Mouse (Mus musculus): Measurements from ENCODE around the gene Rtn4r.
"Not testable (repeated sequence)": the region's sequence is repeated elsewhere in the genome, so short reads cannot be mapped to it uniquely, and the experiment has no call there.

Rtn4r gene

GRCm38 (mm10) chr16:18186798-18187197, 59.4 kb downstream of the Rtn4r start:
- in situ Hi-C loops (cut with MboI, MseI), result no loop called here

DNA sequence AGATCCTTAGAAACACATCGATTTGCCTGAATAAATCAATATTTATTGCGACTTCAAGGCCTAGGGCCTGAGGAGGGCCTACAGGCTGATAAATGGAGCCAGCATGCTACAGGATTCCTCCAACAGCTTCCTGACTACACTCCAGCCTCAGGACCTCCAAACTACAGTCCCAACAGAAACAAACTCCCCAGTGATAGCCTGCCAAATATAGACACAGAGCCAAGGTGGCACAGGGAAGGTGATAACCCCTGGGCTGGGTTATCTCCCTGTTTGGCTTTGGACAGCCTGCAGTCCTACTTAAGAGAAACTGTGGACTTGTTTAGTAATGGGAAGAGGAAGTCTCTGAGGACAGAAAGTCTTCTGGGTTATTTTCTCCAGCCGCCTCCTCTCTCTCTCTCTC, 59.8 kb downstream of the Rtn4r start:
- in situ Hi-C loops (cut with MboI, MseI), result no loop called here

- in situ Hi-C loops (cut with MboI, MseI), result no loop called here
Measured at GRCm38 (mm10) chr16:18191006-18191405, 63.6 kb downstream of the Rtn4r start.

- in situ Hi-C loops (cut with MboI, MseI), result no loop called here
Measured at GRCm38 (mm10) chr16:18194208-18194985, 67.0 kb downstream of the Rtn4r start.

GRCm38 (mm10) chr16:18195068-18195467, 67.6 kb downstream of the Rtn4r start:
- in situ Hi-C loops (cut with MboI, MseI), result no loop called here

GRCm38 (mm10) chr16:18195561-18195960, 68.1 kb downstream of the Rtn4r start:
- in situ Hi-C loops (cut with MboI, MseI), result not testable (repeated sequence)

DNA sequence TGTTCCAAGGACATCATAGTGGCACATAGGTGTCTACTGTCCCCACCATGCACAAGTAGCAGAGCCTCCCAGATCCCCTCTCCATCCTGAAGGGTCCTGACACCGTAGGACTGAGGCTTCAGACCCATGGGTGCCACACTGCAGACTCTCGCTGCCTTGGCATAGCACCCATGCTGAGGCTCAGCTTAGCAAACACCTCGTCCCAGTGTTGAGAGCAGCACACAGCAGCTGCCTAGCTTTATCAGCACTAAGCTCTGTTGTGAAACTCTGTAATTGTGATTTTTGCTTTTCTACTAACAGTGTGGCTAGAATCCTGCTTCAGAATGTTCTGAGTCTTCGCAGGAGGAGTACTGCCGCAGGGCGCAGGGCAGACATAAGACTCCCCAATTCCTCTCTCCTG, 70.4 kb downstream of the Rtn4r start:
- in situ Hi-C loops (cut with MboI, MseI), result no loop called here

DNA sequence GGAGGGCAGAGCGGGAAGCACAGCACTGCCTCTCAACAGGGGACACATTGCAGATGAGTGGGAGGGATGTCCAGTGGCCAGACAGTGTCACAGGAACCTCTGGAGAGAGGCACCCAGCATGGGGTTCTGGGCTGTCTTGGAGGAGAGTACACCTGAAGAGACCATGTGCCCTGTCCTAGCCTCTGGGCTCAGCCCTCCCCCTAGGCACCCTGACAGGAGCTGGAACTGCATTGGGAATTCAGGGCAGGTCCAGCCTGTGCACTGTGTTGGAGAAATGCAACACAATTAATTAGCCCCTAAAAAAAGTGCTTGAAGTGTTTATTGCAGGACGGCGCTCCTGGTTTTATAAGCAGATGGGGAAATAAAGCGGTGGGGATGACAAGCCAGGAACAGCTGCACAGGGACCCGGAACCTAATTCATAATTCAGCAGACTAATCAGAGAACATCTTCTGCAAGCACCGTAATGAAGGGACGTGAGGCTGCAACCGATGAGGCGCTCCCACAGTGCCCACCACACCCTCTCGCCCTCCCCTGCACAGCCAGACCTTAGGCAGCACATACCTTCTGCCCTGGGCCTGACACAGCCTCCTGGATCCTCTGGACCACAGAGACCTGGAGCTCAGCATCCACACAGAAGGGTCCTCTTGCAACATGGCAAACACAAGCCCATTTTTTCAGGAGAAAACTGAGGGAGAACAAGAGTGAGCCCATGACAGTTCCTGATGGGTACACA, 71.1 kb downstream of the Rtn4r start:
- in situ Hi-C loops (cut with MboI, MseI), result no loop called here

- in situ Hi-C loops (cut with MboI, MseI), result no loop called here
Measured at GRCm38 (mm10) chr16:18200062-18200461, 72.6 kb downstream of the Rtn4r start.

GRCm38 (mm10) chr16:18201620-18202019, 74.2 kb downstream of the Rtn4r start:
- in situ Hi-C loops (cut with MboI, MseI), result no loop called here

Data from T-helper 1 cell (primary cell).